9 mouse cellular contexts compared by ENCODE assay signal in genomic region chr15:99139669-99140068, GRCm38 (mm10). TPM values are rescaled to one million over a fixed set of nuclear protein-coding genes. Genes with fewer than 3 reads are reported as not detected.
DNase-seq lines count a peak whose midpoint lies in the region; ATAC-seq and TF ChIP-seq lines count a peak whose summit lies in the region.
"Had no signal": no experiment of that assay in that cellular context is flagged by ENCODE, and none has a peak within 500 bp of the region (broad histone marks: within the 10 kb centered on the region; RNA-seq: fewer than 3 reads in every experiment).

No protein-coding gene starts in this region.

- intact Hi-C loops in heart, adult 2 months (cut with DNase I) = loop anchor here (5.0 kb wide), 1 partner anchor 57 kb away; no protein-coding TSS in a partner anchor
- intact Hi-C loops in heart, postnatal 25 days (cut with DNase I) = loop anchor here (2.0 kb wide), 1 partner anchor 57 kb away; no protein-coding TSS in a partner anchor

- H3K27ac ChIP-seq in heart, adult 2 months = no peak overlapping the region
- no peak overlapping the region for H3K27ac ChIP-seq in bone marrow, adult 2 months (ENCODE audit: control insufficient read depth, insufficient read depth, low read depth, low read length, poor library complexity)

- no peak overlapping the region for H3K4me3 ChIP-seq in heart, adult 2 months
- H3K4me3 ChIP-seq in bone marrow, adult 2 months (replicated peaks; ENCODE audit: control insufficient read depth, low read depth, low read length) = no peak overlapping the region

- TF ChIP-seq CTCF in heart, adult 2 months (IDR thresholded peaks at IDR 0.05) = peak; percentile 79
- peak; percentile 46 for TF ChIP-seq CTCF in bone marrow, adult 2 months (IDR thresholded peaks at IDR 0.05; ENCODE audit: control insufficient read depth, insufficient read depth, low read length)

- 56% methylated on average over 6 of the region's 6 CpGs for WGBS in heart, adult 2 months
- 58% methylated on average over 6 of the region's 6 CpGs for WGBS in bone marrow, adult 2 months

- TF ChIP-seq EP300 in heart, adult 2 months (IDR thresholded peaks at IDR 0.05; ENCODE audit: insufficient read depth, low read depth, low read length) = no peak

- H3K4me1 ChIP-seq in heart, adult 2 months (ENCODE audit: control insufficient read depth, insufficient read depth, low read length) = peaks cover 2% of the 10 kb centered on the region; the same call in 1 of the 2 replicates
- no peaks in the 10 kb centered on the region for H3K4me1 ChIP-seq in bone marrow, adult 2 months (ENCODE audit: control insufficient read depth, insufficient read depth, low read length)

- H3K36me3 ChIP-seq in heart, adult 2 months (ENCODE audit: control insufficient read depth, insufficient read depth, low read length) = no peaks in the 10 kb centered on the region

- peak; percentile 60 for ATAC-seq in erythroid progenitor cell, adult 5-6 weeks (replicated peaks; ENCODE audit: low FRiP score, poor library complexity, severe bottlenecking)

- H3K79me2 ChIP-seq in heart, adult 2 months (replicated peaks; ENCODE audit: control insufficient read depth, insufficient read depth, low read length) = 0 out of 2 replicates have a peak, but pooled peaks cover 2% of the 10 kb centered on the region

- no peak for TF ChIP-seq POLR2A in heart, adult 2 months (IDR thresholded peaks at IDR 0.05; ENCODE audit: insufficient read depth, low read depth, low read length)
- no peak for TF ChIP-seq POLR2A in bone marrow, adult 2 months (IDR thresholded peaks at IDR 0.05; ENCODE audit: borderline replicate concordance, control insufficient read depth, low read depth, low read length)

- no peaks in the 10 kb centered on the region for H3K27me3 ChIP-seq in heart, adult 2 months (ENCODE audit: control insufficient read depth, insufficient read depth, low read length)

- no peak overlapping the region for H3K9ac ChIP-seq in heart, adult 2 months (ENCODE audit: low read depth, low read length)

- DNase-seq in heart, adult 2 months = peak in 1 of 2 experiments; percentile 49
- DNase-seq in heart, postnatal 25 days (ENCODE audit: low spot score) = no peak
- peak; percentile 51 for DNase-seq in A20 (ENCODE audit: low read depth, low spot score)
- peak; percentile 65 for DNase-seq in induced T-regulatory cell, adult 2 months (ENCODE audit: low read depth)
- peak; percentile 68 for DNase-seq in lung, postnatal 36 days
- DNase-seq in urinary bladder, postnatal 4 days (ENCODE audit: low spot score in 2 of 2) = no peak

RNA-seq across cellular contexts. Expression of gene Spats2, which starts 14.0 kb away (rescaled TPM):
- total RNA-seq in heart, adult 2 months (2021) = 1 to 10 TPM; 6.6 to 6.7 TPM
- polyA plus RNA-seq in heart, adult 2 months (2012; rRNA removed) = 5.3 and 6.7 TPM in 2 replicates
- 1 to 10 TPM; 7.7 to 7.9 TPM for total RNA-seq in heart, postnatal 25 days (2021)
- 0.52 and 2.5 TPM in 2 replicates for polyA plus RNA-seq in bone marrow, adult 2 months (2011; ENCODE audit: insufficient read depth, insufficient read length, low replicate concordance, missing spikeins)
- total RNA-seq in erythroid progenitor cell, adult 5-6 weeks (2015; ENCODE audit: low replicate concordance) = not detected in 2 replicates
- total RNA-seq in erythroid progenitor cell, adult 5-6 weeks (2017; ENCODE audit: low replicate concordance) = 0.51 TPM in 1 of 2 replicates, not detected in the other

RNA-seq across cellular contexts. Expression of gene Dnajc22, which starts 46.7 kb away (rescaled TPM):
- total RNA-seq in heart, adult 2 months (2021) = under 1 TPM; 0.44 to 0.57 TPM
- polyA plus RNA-seq in heart, adult 2 months (2012; rRNA removed) = 0.18 and 0.35 TPM in 2 replicates
- under 1 TPM; 0.16 to 0.45 TPM for total RNA-seq in heart, postnatal 25 days (2021)
- polyA plus RNA-seq in bone marrow, adult 2 months (2011; ENCODE audit: insufficient read depth, insufficient read length, low replicate concordance, missing spikeins) = 1.6 TPM in 1 of 2 replicates, not detected in the other
- not detected in 2 replicates for total RNA-seq in erythroid progenitor cell, adult 5-6 weeks (2015; ENCODE audit: low replicate concordance)
- not detected in 2 replicates for total RNA-seq in erythroid progenitor cell, adult 5-6 weeks (2017; ENCODE audit: low replicate concordance)

RNA-seq across cellular contexts. Expression of gene C1ql4, which starts 52.1 kb away (rescaled TPM):
- total RNA-seq in heart, adult 2 months (2021) = not detected
- not detected in 2 replicates for polyA plus RNA-seq in heart, adult 2 months (2012; rRNA removed)
- not detected for total RNA-seq in heart, postnatal 25 days (2021)
- polyA plus RNA-seq in bone marrow, adult 2 months (2011; ENCODE audit: insufficient read depth, insufficient read length, low replicate concordance, missing spikeins) = 0.66 and 2.4 TPM in 2 replicates
- total RNA-seq in erythroid progenitor cell, adult 5-6 weeks (2015; ENCODE audit: low replicate concordance) = not detected in 2 replicates
- total RNA-seq in erythroid progenitor cell, adult 5-6 weeks (2017; ENCODE audit: low replicate concordance) = not detected in 2 replicates
- polyA plus RNA-seq: liver, embryonic 16.5 days had no signal

Comparison
In these comparisons a context has a peak if more than half of its experiments do, and no peak if none do; other contexts are left out.
1. DNase-seq: peak in A20 (single experiment), induced T-regulatory cell, adult 2 months (single experiment) and lung, postnatal 36 days (single experiment); none in heart, postnatal 25 days (single experiment) and urinary bladder, postnatal 4 days (0 of 2).
2. RNA of gene Spats2, which starts 14.0 kb away (total RNA-seq): 7.7 to 7.9 TPM in heart, postnatal 25 days and 6.6 to 6.7 TPM in heart, adult 2 months; 0.51 TPM in erythroid progenitor cell, adult 5-6 weeks; every median in the first group is over 4 times any median in the second.